Mouse (Mus musculus): ENCODE data around the gene Tbx18. TPM values are rescaled to one million over a fixed set of nuclear protein-coding genes. Genes with fewer than 3 reads are reported as not detected.

The Tbx18 gene
- 2.7 and 3.3 TPM in 2 replicates for polyA plus RNA-seq (2015; fragmentation: Nextera tagmentation; extraction: Ambion mirVana)

DNA sequence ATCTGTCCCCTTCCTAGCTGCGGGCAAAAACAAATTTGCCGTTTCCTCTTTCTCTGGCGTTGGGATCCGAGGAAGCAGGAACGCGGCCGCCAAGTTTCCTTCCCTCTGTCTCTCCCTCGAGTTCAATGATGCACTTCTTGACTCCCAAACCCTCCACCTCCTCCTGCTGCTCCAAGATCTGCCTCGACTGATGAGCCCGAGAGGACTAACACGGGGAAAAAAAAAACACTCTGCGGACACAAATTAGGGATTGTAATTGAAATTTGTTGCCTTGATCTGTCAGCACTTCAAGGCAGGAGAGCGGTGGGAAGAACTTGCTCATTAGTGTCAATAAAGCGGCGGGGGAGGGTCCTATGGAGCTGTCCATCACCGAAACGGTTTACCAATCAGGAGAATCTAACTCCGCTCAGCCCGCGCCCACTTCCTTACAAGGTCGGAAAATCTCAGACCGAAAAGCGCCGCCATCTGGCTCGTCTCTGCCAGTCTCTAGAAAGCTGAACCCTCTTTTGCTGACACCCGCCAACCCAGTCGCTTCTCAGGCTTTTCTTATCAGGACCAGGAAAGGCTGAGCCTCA is at the start of gene Tbx18:
Tbx18 (minus strand) TSS at position 300 of the 575 bp plus-strand sequence.

